Mouse (Mus musculus): ENCODE data around the gene Car10. TPM values are rescaled to one million over a fixed set of nuclear protein-coding genes. Genes with fewer than 3 reads are reported as not detected.

Car10 gene
- total RNA-seq, 1 experiment from 2014 or later: not detected

GRCm38 (mm10) chr11:93587788-93588187, 490.0 kb downstream of the Car10 start:
- no peak for ATAC-seq (replicated peaks in 1 of 2; ENCODE audit: insufficient read depth in 1 of 2, low FRiP score in 2 of 2, low TSS enrichment in 1 of 2, low read depth in 1 of 2, poor library complexity in 2 of 2, severe bottlenecking in 2 of 2)

GRCm38 (mm10) chr11:93590652-93591051, 492.8 kb downstream of the Car10 start:
- ATAC-seq (replicated peaks in 1 of 2; ENCODE audit: insufficient read depth in 1 of 2, low FRiP score in 2 of 2, low TSS enrichment in 1 of 2, low read depth in 1 of 2, poor library complexity in 2 of 2, severe bottlenecking in 2 of 2): no peak

- no peak for ATAC-seq (replicated peaks in 1 of 2; ENCODE audit: insufficient read depth in 1 of 2, low FRiP score in 2 of 2, low TSS enrichment in 1 of 2, low read depth in 1 of 2, poor library complexity in 2 of 2, severe bottlenecking in 2 of 2)
Observed at GRCm38 (mm10) chr11:93594033-93594432, 496.2 kb downstream of the Car10 start.

- ATAC-seq (replicated peaks in 1 of 2; ENCODE audit: insufficient read depth in 1 of 2, low FRiP score in 2 of 2, low TSS enrichment in 1 of 2, low read depth in 1 of 2, poor library complexity in 2 of 2, severe bottlenecking in 2 of 2): no peak
Observed at GRCm38 (mm10) chr11:93598175-93598574, 500.3 kb downstream of the Car10 start.

GRCm38 (mm10) chr11:93599755-93600154, 501.9 kb downstream of the Car10 start:
- no peak for ATAC-seq (replicated peaks in 1 of 2; ENCODE audit: insufficient read depth in 1 of 2, low FRiP score in 2 of 2, low TSS enrichment in 1 of 2, low read depth in 1 of 2, poor library complexity in 2 of 2, severe bottlenecking in 2 of 2)

GRCm38 (mm10) chr11:93603575-93603974, 505.7 kb downstream of the Car10 start:
- no peak for ATAC-seq (replicated peaks in 1 of 2; ENCODE audit: insufficient read depth in 1 of 2, low FRiP score in 2 of 2, low TSS enrichment in 1 of 2, low read depth in 1 of 2, poor library complexity in 2 of 2, severe bottlenecking in 2 of 2)

GRCm38 (mm10) chr11:93607111-93607510, 509.3 kb downstream of the Car10 start:
- ATAC-seq (replicated peaks in 1 of 2; ENCODE audit: insufficient read depth in 1 of 2, low FRiP score in 2 of 2, low TSS enrichment in 1 of 2, low read depth in 1 of 2, poor library complexity in 2 of 2, severe bottlenecking in 2 of 2): no peak

- no peak for ATAC-seq (replicated peaks in 1 of 2; ENCODE audit: insufficient read depth in 1 of 2, low FRiP score in 2 of 2, low TSS enrichment in 1 of 2, low read depth in 1 of 2, poor library complexity in 2 of 2, severe bottlenecking in 2 of 2)
Observed at GRCm38 (mm10) chr11:93608716-93609115, 510.9 kb downstream of the Car10 start.

GRCm38 (mm10) chr11:93612071-93612470, 514.2 kb downstream of the Car10 start:
- ATAC-seq (replicated peaks in 1 of 2; ENCODE audit: insufficient read depth in 1 of 2, low FRiP score in 2 of 2, low TSS enrichment in 1 of 2, low read depth in 1 of 2, poor library complexity in 2 of 2, severe bottlenecking in 2 of 2): no peak

- no peak for ATAC-seq (replicated peaks in 1 of 2; ENCODE audit: insufficient read depth in 1 of 2, low FRiP score in 2 of 2, low TSS enrichment in 1 of 2, low read depth in 1 of 2, poor library complexity in 2 of 2, severe bottlenecking in 2 of 2)
Observed at GRCm38 (mm10) chr11:93614851-93615250, 517.0 kb downstream of the Car10 start.

GRCm38 (mm10) chr11:93623605-93624004, 525.8 kb downstream of the Car10 start:
- no peak for ATAC-seq (replicated peaks in 1 of 2; ENCODE audit: insufficient read depth in 1 of 2, low FRiP score in 2 of 2, low TSS enrichment in 1 of 2, low read depth in 1 of 2, poor library complexity in 2 of 2, severe bottlenecking in 2 of 2)

- ATAC-seq (replicated peaks in 1 of 2; ENCODE audit: insufficient read depth in 1 of 2, low FRiP score in 2 of 2, low TSS enrichment in 1 of 2, low read depth in 1 of 2, poor library complexity in 2 of 2, severe bottlenecking in 2 of 2): no peak
Observed at GRCm38 (mm10) chr11:93639410-93639809, 541.6 kb downstream of the Car10 start.

- ATAC-seq (replicated peaks in 1 of 2; ENCODE audit: insufficient read depth in 1 of 2, low FRiP score in 2 of 2, low TSS enrichment in 1 of 2, low read depth in 1 of 2, poor library complexity in 2 of 2, severe bottlenecking in 2 of 2): no peak
Observed at GRCm38 (mm10) chr11:93640954-93641353, 543.1 kb downstream of the Car10 start.

GRCm38 (mm10) chr11:93642331-93642730, 544.5 kb downstream of the Car10 start:
- no peak for ATAC-seq (replicated peaks in 1 of 2; ENCODE audit: insufficient read depth in 1 of 2, low FRiP score in 2 of 2, low TSS enrichment in 1 of 2, low read depth in 1 of 2, poor library complexity in 2 of 2, severe bottlenecking in 2 of 2)

GRCm38 (mm10) chr11:93643006-93643405, 545.2 kb downstream of the Car10 start:
- ATAC-seq (replicated peaks in 1 of 2; ENCODE audit: insufficient read depth in 1 of 2, low FRiP score in 2 of 2, low TSS enrichment in 1 of 2, low read depth in 1 of 2, poor library complexity in 2 of 2, severe bottlenecking in 2 of 2): no peak

GRCm38 (mm10) chr11:93643436-93643835, 545.6 kb downstream of the Car10 start:
- no peak for ATAC-seq (replicated peaks in 1 of 2; ENCODE audit: insufficient read depth in 1 of 2, low FRiP score in 2 of 2, low TSS enrichment in 1 of 2, low read depth in 1 of 2, poor library complexity in 2 of 2, severe bottlenecking in 2 of 2)

GRCm38 (mm10) chr11:93646216-93646615, 548.4 kb downstream of the Car10 start:
- no peak for ATAC-seq (replicated peaks in 1 of 2; ENCODE audit: insufficient read depth in 1 of 2, low FRiP score in 2 of 2, low TSS enrichment in 1 of 2, low read depth in 1 of 2, poor library complexity in 2 of 2, severe bottlenecking in 2 of 2)
